In genomic region chr2:30819873-30820272, GRCm38 (mm10) we compare ENCODE assay signal across 22 mouse cellular contexts. TPM values are rescaled to one million over a fixed set of nuclear protein-coding genes. Genes with fewer than 3 reads are reported as not detected.
"Had no signal": no experiment of that assay in that cellular context is flagged by ENCODE, and none has a peak within 500 bp of the region (broad histone marks: within the 10 kb centered on the region; RNA-seq: fewer than 3 reads in every experiment).

No protein-coding gene starts in this region.

- ATAC-seq: lung, postnatal 0 days; midbrain, embryonic 13.5 days; midbrain, embryonic 16.5 days had no signal

- H3K4me3 ChIP-seq: kidney, embryonic 15.5 days; limb, embryonic 10.5 days; limb, embryonic 13.5 days; liver, embryonic 13.5 days; midbrain, embryonic 10.5 days; midbrain, embryonic 13.5 days; myocyte; neural tube, embryonic 13.5 days; stomach, embryonic 15.5 days had no signal

- H3K27ac ChIP-seq: kidney, embryonic 15.5 days; limb, embryonic 10.5 days; limb, embryonic 13.5 days; liver, embryonic 13.5 days; midbrain, embryonic 10.5 days; midbrain, embryonic 13.5 days; neural tube, embryonic 13.5 days; stomach, embryonic 15.5 days had no signal

- H3K9ac ChIP-seq: kidney, embryonic 15.5 days; limb, embryonic 13.5 days; liver, embryonic 13.5 days; lung, embryonic 14.5 days; midbrain, embryonic 13.5 days; neural tube, embryonic 13.5 days; stomach, embryonic 15.5 days had no signal

- H3K4me2 ChIP-seq: kidney, embryonic 15.5 days; limb, embryonic 13.5 days; liver, embryonic 13.5 days; lung, embryonic 14.5 days; midbrain, embryonic 13.5 days; neural tube, embryonic 13.5 days; stomach, embryonic 15.5 days had no signal

- H3K27me3 ChIP-seq: kidney, embryonic 15.5 days; limb, embryonic 13.5 days; liver, embryonic 13.5 days; megakaryocyte, embryonic 14.5 days; midbrain, embryonic 13.5 days; neural tube, embryonic 13.5 days; stomach, embryonic 15.5 days had no signal

- DNase-seq: kidney, postnatal 10 days; kidney, postnatal 36 days; liver; liver, embryonic 13.5 days; retina, postnatal 1 day; right cerebral cortex, postnatal 25 days; spleen, adult 18-20 months; thymus, postnatal 25 days had no signal

- H3K9me3 ChIP-seq: midbrain, embryonic 13.5 days; neural tube, embryonic 13.5 days; stomach, embryonic 15.5 days had no signal

RNA-seq across cellular contexts. Expression of gene Prrx2, which starts 14.9 kb away (rescaled TPM):
- total RNA-seq: monocyte, adult 5-6 weeks; neutrophil, adult 5-6 weeks had no signal

RNA-seq across cellular contexts. Expression of gene 1700001O22Rik, which starts 16.4 kb away (rescaled TPM):
- total RNA-seq: monocyte, adult 5-6 weeks; neutrophil, adult 5-6 weeks had no signal
